Mouse (Mus musculus): ENCODE measurements at regions not wholly inside any gene's neighbourhood (a gene's known extent, or its start where the extent isn't known, plus 50 kb on each side); places are given as distances from the start of the nearest gene placed in this dataset.

GRCm38 (mm10) chr6:99813102-99813501 lies 86.9 kb upstream of the Prok2 start:
- Histone ChIP-seq H3K36me3 (ENCODE audit: control insufficient read depth in 1 of 2, insufficient read depth in 2 of 2, low read length in 2 of 2) (no peaks in the 10 kb centered on the region), H3K4me3 (ENCODE audit: control insufficient read depth in 1 of 2, insufficient read depth in 1 of 2, low read depth in 2 of 2, low read length in 2 of 2) (no peak overlapping the region), H3K9ac (ENCODE audit: control insufficient read depth, low read depth, low read length, poor library complexity, severe bottlenecking) (no peak overlapping the region), H3K27me3 (ENCODE audit: control insufficient read depth in 1 of 2, insufficient read depth in 2 of 2, low read length in 2 of 2) (no peaks in the 10 kb centered on the region), H3K79me2 (ENCODE audit: control insufficient read depth, insufficient read depth, low read length, poor library complexity) (no peaks in the 10 kb centered on the region), H3K9me3 (replicated peaks; ENCODE audit: insufficient read depth, low read length) (no peaks in the 10 kb centered on the region), H3K27ac (ENCODE audit: control insufficient read depth, low read depth, low read length) (no peak overlapping the region), H3K4me1 (ENCODE audit: control insufficient read depth in 1 of 2, insufficient read depth in 2 of 2, low read length in 2 of 2) (no peaks in the 10 kb centered on the region)
- no peak for DNase-seq (ENCODE audit: low read depth, low spot score)
- TF ChIP-seq MXI1 (IDR thresholded peaks at IDR 0.05; ENCODE audit: low read depth, low read length) (no peak), JUND (IDR thresholded peaks at IDR 0.05; ENCODE audit: low read depth, low read length) (no peak), SIN3A (IDR thresholded peaks at IDR 0.05; ENCODE audit: low read length) (no peak), BHLHE40 (IDR thresholded peaks at IDR 0.05; ENCODE audit: borderline replicate concordance, low read depth, low read length) (no peak), MAFK (IDR thresholded peaks at IDR 0.05; ENCODE audit: borderline replicate concordance, low read depth, low read length) (no peak), ZKSCAN1 (IDR thresholded peaks at IDR 0.05; ENCODE audit: low read depth, low read length) (no peak), EP300 (IDR thresholded peaks at IDR 0.05; ENCODE audit: low read depth in 1 of 2, low read length in 2 of 2) (no peak), MYC (IDR thresholded peaks at IDR 0.05; ENCODE audit: low read depth, low read length) (no peak), MAX (IDR thresholded peaks at IDR 0.05; ENCODE audit: low read length) (no peak), ETS1 (IDR thresholded peaks at IDR 0.05; ENCODE audit: low read depth, low read length) (no peak), ZNF384 (IDR thresholded peaks at IDR 0.05; ENCODE audit: low read depth, low read length) (no peak), HCFC1 (IDR thresholded peaks at IDR 0.05; ENCODE audit: low read depth, low read length) (no peak), RAD21 (IDR thresholded peaks at IDR 0.05; ENCODE audit: low read depth, low read length) (no peak), NELFE (IDR thresholded peaks at IDR 0.05; ENCODE audit: low read depth, low read length) (no peak)

DNA sequence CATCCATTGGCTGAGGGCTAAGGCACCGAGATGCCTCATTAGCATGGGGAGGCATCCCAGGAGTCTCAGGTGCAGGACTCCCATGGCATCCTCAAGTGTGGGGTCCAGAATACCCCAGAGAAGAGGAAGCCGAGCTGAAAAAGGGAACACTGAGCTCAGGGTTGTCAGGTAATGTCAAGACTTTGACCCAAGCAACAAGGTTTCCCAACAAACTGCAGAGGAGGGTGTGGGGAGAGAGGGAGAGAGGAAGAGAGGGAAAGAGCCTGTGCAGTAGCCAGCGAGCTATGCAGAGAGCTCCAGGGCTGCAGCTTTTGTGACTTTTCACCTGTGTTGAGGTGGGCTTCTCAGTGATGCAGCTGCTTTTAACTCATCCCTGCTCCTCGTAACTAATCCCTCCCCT lies 85.7 kb upstream of the Prok2 start:
- Histone ChIP-seq H3K36me3 (ENCODE audit: control insufficient read depth in 1 of 2, insufficient read depth in 2 of 2, low read length in 2 of 2) (no peaks in the 10 kb centered on the region), H3K79me2 (ENCODE audit: control insufficient read depth, insufficient read depth, low read length, poor library complexity) (no peaks in the 10 kb centered on the region), H3K4me1 (ENCODE audit: control insufficient read depth in 1 of 2, insufficient read depth in 2 of 2, low read length in 2 of 2) (no peaks in the 10 kb centered on the region), H3K9ac (ENCODE audit: control insufficient read depth, low read depth, low read length, poor library complexity, severe bottlenecking) (no peak overlapping the region), H3K27me3 (ENCODE audit: control insufficient read depth in 1 of 2, insufficient read depth in 2 of 2, low read length in 2 of 2) (no peaks in the 10 kb centered on the region), H3K4me3 (ENCODE audit: control insufficient read depth in 1 of 2, insufficient read depth in 1 of 2, low read depth in 2 of 2, low read length in 2 of 2) (no peak overlapping the region), H3K9me3 (replicated peaks; ENCODE audit: insufficient read depth, low read length) (no peaks in the 10 kb centered on the region), H3K27ac (ENCODE audit: control insufficient read depth, low read depth, low read length) (no peak overlapping the region)
- no peak for DNase-seq (ENCODE audit: low read depth, low spot score)
- TF ChIP-seq MXI1 (IDR thresholded peaks at IDR 0.05; ENCODE audit: low read depth, low read length) (no peak), ZC3H11A (IDR thresholded peaks at IDR 0.05; ENCODE audit: low read depth, low read length) (no peak), MYC (IDR thresholded peaks at IDR 0.05; ENCODE audit: low read depth, low read length) (no peak), GATA1 (IDR thresholded peaks at IDR 0.05; ENCODE audit: low read depth, low read length) (no peak), KAT2A (conservative IDR thresholded peaks at IDR 0.05; ENCODE audit: low read depth, low read length) (no peak), GABPA (IDR thresholded peaks at IDR 0.05; ENCODE audit: low read depth, low read length) (no peak), ZKSCAN1 (IDR thresholded peaks at IDR 0.05; ENCODE audit: low read depth, low read length) (no peak), HCFC1 (IDR thresholded peaks at IDR 0.05; ENCODE audit: low read depth, low read length) (no peak), USF1 (IDR thresholded peaks at IDR 0.05; ENCODE audit: low read depth, low read length) (no peak), EP300 (IDR thresholded peaks at IDR 0.05; ENCODE audit: low read depth in 1 of 2, low read length in 2 of 2) (no peak), POLR2AphosphoS2 (IDR thresholded peaks at IDR 0.05; ENCODE audit: low read length) (no peak), USF2 (IDR thresholded peaks at IDR 0.05; ENCODE audit: borderline replicate concordance in 1 of 2, insufficient read depth in 1 of 2, low read depth in 1 of 2, low read length in 2 of 2) (no peak)

Data from MEL (cell line).